Mouse (Mus musculus): Measurements from ENCODE around the gene 9030025P20Rik. TPM values are rescaled to one million over a fixed set of nuclear protein-coding genes. Genes with fewer than 3 reads are reported as not detected.

9030025P20Rik gene
- polyA plus RNA-seq, 1 experiment = 19.8 TPM

DNA sequence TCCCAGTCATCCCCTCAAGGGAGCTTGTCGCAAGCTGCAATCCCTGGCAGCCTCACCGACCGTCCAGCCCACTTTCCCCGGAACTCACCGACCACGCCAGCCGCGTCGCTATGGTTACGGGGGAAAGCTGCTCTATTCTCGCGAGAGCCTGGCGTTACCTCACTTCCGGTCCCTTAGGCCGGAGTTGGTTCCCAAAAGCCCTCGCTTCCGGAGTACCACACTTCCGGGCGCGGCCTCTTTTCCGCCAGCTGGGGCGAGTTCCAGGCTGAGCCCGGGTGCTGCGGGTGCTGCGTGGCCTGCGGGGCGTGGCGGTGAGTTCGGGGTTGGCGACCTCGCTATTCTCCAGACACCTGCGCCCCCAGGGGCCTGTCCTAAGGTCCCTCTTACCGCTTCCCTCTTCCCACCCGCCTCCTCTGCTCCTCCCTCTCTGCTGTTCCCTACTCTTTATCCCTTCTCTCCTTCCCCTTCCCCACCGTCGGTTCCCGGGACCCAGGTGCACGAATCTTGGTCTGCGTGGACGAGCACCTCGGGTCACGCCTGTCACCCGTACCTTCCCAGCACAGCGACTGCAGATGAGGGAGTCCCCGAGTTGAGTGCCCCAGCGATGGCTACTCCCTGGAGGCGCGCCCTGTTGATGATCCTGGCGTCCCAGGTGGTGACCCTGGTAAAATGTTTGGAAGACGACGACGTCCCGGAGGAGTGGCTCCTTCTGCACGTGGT, 35.1 kb upstream of the 9030025P20Rik start, which contains the start of the genes Wdr27 and 1600012H06Rik:
Gene Wdr27 (minus strand): TSS at position 150 of the 720 bp plus-strand sequence.
Gene 1600012H06Rik (plus strand): TSS at position 176 of the 720 bp plus-strand sequence.
- H3K27ac ChIP-seq (ENCODE audit: control insufficient read depth, insufficient read depth, low read length) = no peak within 1 kb of the TSS
- H3K27me3 ChIP-seq (ENCODE audit: control insufficient read depth, insufficient read depth, low read length) = no peaks in the 10 kb centered on the region
- no peaks in the 10 kb centered on the region for H3K36me3 ChIP-seq (ENCODE audit: control insufficient read depth, insufficient read depth, low read length)
- H3K4me1 ChIP-seq (replicated peaks; ENCODE audit: control insufficient read depth, insufficient read depth, low read length) = peaks cover 12% of the 10 kb centered on the region
- no peak for TF ChIP-seq CTCF (IDR thresholded peaks at IDR 0.05; ENCODE audit: borderline replicate concordance, control insufficient read depth, extremely low read depth, insufficient read depth, low read length, poor library complexity)
- peak; percentile 77 for TF ChIP-seq POLR2A (IDR thresholded peaks at IDR 0.05; ENCODE audit: control insufficient read depth, extremely low read depth, insufficient read depth, low read length, poor library complexity)
- under 1% methylated on average over 54 of the region's 54 CpGs for WGBS
- DNase-seq = peak; percentile 97
- H3K4me3 ChIP-seq (ENCODE audit: control insufficient read depth, insufficient read depth, low read length) = peak within 1 kb of the TSS; percentile 88

GRCm38 (mm10) chr17:14943729-14944059, 34.6 kb upstream of the 9030025P20Rik start:
- no peak for DNase-seq
- Histone ChIP-seq H3K36me3 (ENCODE audit: control insufficient read depth, insufficient read depth, low read length) (peaks cover 5% of the 10 kb centered on the region; the same call in 1 of the 2 replicates), H3K27ac (ENCODE audit: control insufficient read depth, insufficient read depth, low read length) (no peak overlapping the region), H3K27me3 (ENCODE audit: control insufficient read depth, insufficient read depth, low read length) (no peaks in the 10 kb centered on the region), H3K4me3 (ENCODE audit: control insufficient read depth, insufficient read depth, low read length) (peak overlapping the region; percentile 88), H3K4me1 (replicated peaks; ENCODE audit: control insufficient read depth, insufficient read depth, low read length) (peaks cover 12% of the 10 kb centered on the region)
- 10% methylated on average over 16 of the region's 16 CpGs for WGBS
- no peak for TF ChIP-seq CTCF (IDR thresholded peaks at IDR 0.05; ENCODE audit: borderline replicate concordance, control insufficient read depth, extremely low read depth, insufficient read depth, low read length, poor library complexity)
- TF ChIP-seq POLR2A (IDR thresholded peaks at IDR 0.05; ENCODE audit: control insufficient read depth, extremely low read depth, insufficient read depth, low read length, poor library complexity) = no peak

GRCm38 (mm10) chr17:14944551-14944950, 33.7 kb upstream of the 9030025P20Rik start:
- Histone ChIP-seq H3K36me3 (ENCODE audit: control insufficient read depth, insufficient read depth, low read length) (peaks cover 6% of the 10 kb centered on the region), H3K4me1 (replicated peaks; ENCODE audit: control insufficient read depth, insufficient read depth, low read length) (peaks cover 12% of the 10 kb centered on the region), H3K27me3 (ENCODE audit: control insufficient read depth, insufficient read depth, low read length) (no peaks in the 10 kb centered on the region), H3K27ac (ENCODE audit: control insufficient read depth, insufficient read depth, low read length) (no peak overlapping the region), H3K4me3 (ENCODE audit: control insufficient read depth, insufficient read depth, low read length) (no peak overlapping the region)
- 90% methylated on average over 1 of the region's 1 CpGs for WGBS
- TF ChIP-seq CTCF (IDR thresholded peaks at IDR 0.05; ENCODE audit: borderline replicate concordance, control insufficient read depth, extremely low read depth, insufficient read depth, low read length, poor library complexity) (no peak), POLR2A (IDR thresholded peaks at IDR 0.05; ENCODE audit: control insufficient read depth, extremely low read depth, insufficient read depth, low read length, poor library complexity) (no peak)
- DNase-seq = no peak

DNA sequence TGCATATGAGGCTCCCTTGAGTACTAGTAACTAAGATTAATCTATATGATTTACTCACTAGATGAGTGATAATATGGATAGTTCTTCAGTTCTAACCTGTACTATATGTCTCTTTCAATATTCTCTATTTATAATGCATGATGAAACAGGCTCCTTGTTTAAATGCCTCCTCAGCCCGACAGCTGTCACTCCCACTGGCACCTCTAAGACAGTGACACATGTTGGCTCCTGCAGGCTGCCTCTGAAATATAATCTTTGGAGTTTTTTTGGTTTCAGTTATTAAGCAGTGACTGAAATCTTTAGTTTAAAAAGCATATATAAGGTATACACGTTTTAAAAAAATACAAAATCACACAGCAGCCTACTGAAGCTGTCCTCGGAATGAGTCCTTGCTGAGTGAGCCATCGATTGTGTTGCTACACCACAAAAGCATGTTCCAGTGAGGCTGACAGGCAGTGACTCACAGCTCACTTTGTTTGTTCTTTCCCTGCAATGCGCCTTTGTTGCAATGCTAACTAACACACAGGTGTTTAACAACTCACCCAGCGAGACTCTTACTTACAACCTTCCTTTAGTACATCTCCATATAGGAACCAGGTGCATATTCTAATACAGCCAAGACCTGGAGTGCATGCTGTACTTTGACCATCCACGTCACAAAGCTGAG, 29.0 kb upstream of the 9030025P20Rik start:
- H3K27me3 ChIP-seq (ENCODE audit: control insufficient read depth, insufficient read depth, low read length) = no peaks in the 10 kb centered on the region
- 94% methylated on average over 7 of the region's 7 CpGs for whole genome bisulfite sequencing
- peaks cover 31% of the 10 kb centered on the region for H3K36me3 ChIP-seq (ENCODE audit: control insufficient read depth, insufficient read depth, low read length)
- no peak for DNase-seq
- TF ChIP-seq POLR2A (IDR thresholded peaks at IDR 0.05; ENCODE audit: control insufficient read depth, extremely low read depth, insufficient read depth, low read length, poor library complexity) = no peak
- TF ChIP-seq CTCF (IDR thresholded peaks at IDR 0.05; ENCODE audit: borderline replicate concordance, control insufficient read depth, extremely low read depth, insufficient read depth, low read length, poor library complexity) = no peak
- H3K4me3 ChIP-seq (ENCODE audit: control insufficient read depth, insufficient read depth, low read length) = no peak overlapping the region
- no peak overlapping the region for H3K27ac ChIP-seq (ENCODE audit: control insufficient read depth, insufficient read depth, low read length)
- peaks cover 2% of the 10 kb centered on the region; the same call in 1 of the 2 replicates for H3K4me1 ChIP-seq (replicated peaks; ENCODE audit: control insufficient read depth, insufficient read depth, low read length)

- WGBS = 98% methylated on average over 8 of the region's 8 CpGs
- Histone ChIP-seq H3K4me1 (replicated peaks; ENCODE audit: control insufficient read depth, insufficient read depth, low read length) (no peaks in the 10 kb centered on the region), H3K36me3 (ENCODE audit: control insufficient read depth, insufficient read depth, low read length) (peaks cover 36% of the 10 kb centered on the region), H3K27me3 (ENCODE audit: control insufficient read depth, insufficient read depth, low read length) (no peaks in the 10 kb centered on the region), H3K4me3 (ENCODE audit: control insufficient read depth, insufficient read depth, low read length) (no peak overlapping the region), H3K27ac (ENCODE audit: control insufficient read depth, insufficient read depth, low read length) (no peak overlapping the region)
- no peak for DNase-seq
- TF ChIP-seq CTCF (IDR thresholded peaks at IDR 0.05; ENCODE audit: borderline replicate concordance, control insufficient read depth, extremely low read depth, insufficient read depth, low read length, poor library complexity) (no peak), POLR2A (IDR thresholded peaks at IDR 0.05; ENCODE audit: control insufficient read depth, extremely low read depth, insufficient read depth, low read length, poor library complexity) (no peak)
Observed at GRCm38 (mm10) chr17:14953452-14953851, 24.8 kb upstream of the 9030025P20Rik start.

GRCm38 (mm10) chr17:14958686-14959327, 19.5 kb upstream of the 9030025P20Rik start:
- no peak for TF ChIP-seq CTCF (IDR thresholded peaks at IDR 0.05; ENCODE audit: borderline replicate concordance, control insufficient read depth, extremely low read depth, insufficient read depth, low read length, poor library complexity)
- 48% methylated on average over 5 of the region's 5 CpGs for WGBS

More at GRCm38 (mm10) chr17:14958686-14959327, 19.5 kb upstream of the 9030025P20Rik start:
- no peak for DNase-seq
- Histone ChIP-seq H3K4me1 (replicated peaks; ENCODE audit: control insufficient read depth, insufficient read depth, low read length) (peaks cover 3% of the 10 kb centered on the region), H3K36me3 (ENCODE audit: control insufficient read depth, insufficient read depth, low read length) (peaks cover 12% of the 10 kb centered on the region), H3K4me3 (ENCODE audit: control insufficient read depth, insufficient read depth, low read length) (no peak overlapping the region), H3K27me3 (ENCODE audit: control insufficient read depth, insufficient read depth, low read length) (no peaks in the 10 kb centered on the region), H3K27ac (ENCODE audit: control insufficient read depth, insufficient read depth, low read length) (no peak overlapping the region)

All from thymus, adult 2 months (tissue).